Mouse (Mus musculus) left cerebral cortex, postnatal 36 days (tissue): ENCODE results near the gene Tmed9. TPM values are rescaled to one million over a fixed set of nuclear protein-coding genes. Genes with fewer than 3 reads are reported as not detected.
A peak's percentile ranks its signal among the peaks of the same experiment; 100 is the strongest.
"Not testable (repeated sequence)": the region's sequence is repeated elsewhere in the genome, so short reads cannot be mapped to it uniquely, and the experiment has no call there.

Source experiments
- DNase-seq, 2 experiments: peaks; one replicate each; pipeline ENCODE4 v3.0.0; 2021 to 2022; ENCODE audit warnings: low spot score in 2 of 2, mixed read lengths in 1 of 2
- intact Hi-C: fragments of 180-260 bp; cut with DNase I; formaldehyde crosslinking; loops from one replicate; pipeline ENCODE4 v1.15.1; 2025
- total RNA-seq, 2 experiments: library from RNA; stranded (reverse); gene quantifications; 2 replicates each; pipeline ENCODE4 v1.2.3; 2021

The Tmed9 gene
- total RNA-seq, 2 experiments from 2014 or later, result 133 to 138 TPM

- intact Hi-C loops, result no loop called here
- no peak for DNase-seq
These were observed 10.2 kb upstream of the Tmed9 start for GRCm38 (mm10) chr13:55563266-55563879.

GRCm38 (mm10) chr13:55567001-55567400 lies 6.5 kb upstream of the Tmed9 start:
- intact Hi-C loops, result no loop called here
- DNase-seq, result no peak

DNA sequence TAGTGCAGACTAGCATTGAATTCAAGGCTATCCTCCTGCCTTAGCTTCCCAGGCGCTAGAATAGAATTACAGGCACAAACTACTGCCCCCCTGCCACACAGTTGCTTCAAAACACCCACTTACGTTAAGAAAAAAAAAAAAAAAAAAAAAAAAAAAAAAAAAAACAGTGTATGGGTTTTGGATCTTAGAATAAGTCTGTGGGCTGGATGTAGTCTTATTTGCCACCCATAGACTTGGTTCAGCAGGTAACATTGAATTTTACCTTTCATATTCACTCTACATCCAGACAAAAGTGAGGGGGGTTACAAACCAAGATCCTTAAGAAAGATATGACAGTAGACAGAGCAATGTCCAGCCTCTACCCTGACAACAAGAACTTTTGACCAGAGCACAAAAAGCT lies 5.6 kb upstream of the Tmed9 start:
- intact Hi-C loops, result no loop called here
- no peak for DNase-seq

DNA sequence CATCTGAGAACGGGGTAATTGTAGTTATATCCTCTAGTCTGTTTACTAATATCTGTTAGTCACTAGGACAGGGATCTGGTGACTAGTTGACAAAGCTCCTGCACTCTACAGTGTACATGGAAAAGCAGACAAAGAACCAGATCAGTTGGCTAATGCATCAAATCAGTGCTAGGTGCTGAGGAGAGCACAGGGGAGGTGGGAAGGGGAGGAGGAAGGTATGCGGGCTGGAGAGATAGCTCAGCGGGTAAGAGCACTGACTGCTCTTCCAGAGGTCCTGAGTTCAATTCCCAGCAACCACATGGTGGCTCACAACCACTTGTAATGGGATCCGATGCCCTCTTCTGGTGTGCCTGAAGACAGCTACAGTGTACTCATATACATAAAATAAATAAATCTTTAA lies 5.0 kb upstream of the Tmed9 start:
- not testable (repeated sequence) for DNase-seq

DNA sequence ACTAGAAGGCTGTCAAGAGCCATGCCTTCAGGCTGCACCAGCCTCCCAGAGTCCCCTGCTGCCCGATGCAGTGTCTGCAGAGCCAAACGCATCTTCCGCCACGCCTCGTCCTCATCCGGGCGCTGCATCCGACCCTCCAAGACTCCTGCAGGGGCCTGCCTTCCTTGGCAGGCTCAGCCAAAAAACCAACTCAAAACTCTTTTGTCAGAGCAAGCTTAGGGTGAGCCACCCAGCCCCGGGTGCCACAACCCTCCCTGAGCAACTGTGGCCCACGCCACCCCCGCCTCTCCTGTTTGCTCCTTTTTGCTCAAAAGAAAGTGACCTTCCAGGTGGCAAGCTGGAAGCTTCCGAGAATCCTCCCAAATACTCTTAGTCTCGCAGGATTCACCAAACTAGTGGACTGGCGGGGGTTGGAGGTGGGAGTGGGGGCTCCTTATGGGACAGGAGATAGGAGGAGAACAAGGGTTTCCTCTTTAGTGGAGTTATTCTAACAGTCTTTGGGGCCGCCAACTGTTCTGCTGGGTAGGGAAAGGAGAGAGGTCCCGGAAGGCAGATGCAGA lies 3.7 kb upstream of the Tmed9 start:
- DNase-seq, result peak in 1 of 2 experiments; percentile 35
- intact Hi-C loops, result no loop called here

More for the DNA sequence above, 5.0 kb upstream of the Tmed9 start:
- intact Hi-C loops, result not testable (repeated sequence)

DNA sequence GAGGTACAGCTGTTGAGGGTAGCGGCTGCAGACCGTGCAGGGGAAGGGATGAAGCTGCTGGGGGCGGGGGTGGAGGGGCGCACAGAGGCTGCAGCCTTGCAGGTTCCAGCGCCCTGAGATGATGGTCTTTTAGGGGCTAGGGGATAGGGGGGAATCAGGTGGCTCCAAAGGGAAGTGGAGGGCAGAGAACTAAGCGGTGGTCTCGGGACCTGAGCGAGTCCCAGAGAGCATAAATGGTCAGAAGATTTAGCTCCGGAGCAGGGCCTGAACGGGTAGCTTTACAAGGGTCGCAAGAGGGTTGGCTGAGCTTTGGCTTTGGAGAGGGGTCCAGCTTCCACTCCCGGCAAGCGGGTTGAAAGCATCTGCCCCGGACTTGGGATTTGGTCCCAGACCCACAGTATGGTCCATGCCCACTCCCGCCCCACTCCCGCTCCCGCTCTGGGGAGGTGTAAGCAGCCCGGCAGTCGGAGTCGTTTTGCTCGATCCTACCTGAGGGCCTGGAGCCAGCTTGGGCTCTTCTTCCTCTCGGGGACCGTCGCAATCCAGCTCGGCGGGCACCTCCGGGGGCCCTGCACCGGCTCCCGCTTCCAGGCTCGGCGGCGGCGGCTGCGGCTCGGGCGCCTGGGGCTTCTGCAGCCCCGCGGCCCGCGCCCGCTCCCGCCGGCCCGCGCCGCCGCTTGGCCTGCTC lies 3.1 kb upstream of the Tmed9 start:
- intact Hi-C loops, result no loop called here

DNA sequence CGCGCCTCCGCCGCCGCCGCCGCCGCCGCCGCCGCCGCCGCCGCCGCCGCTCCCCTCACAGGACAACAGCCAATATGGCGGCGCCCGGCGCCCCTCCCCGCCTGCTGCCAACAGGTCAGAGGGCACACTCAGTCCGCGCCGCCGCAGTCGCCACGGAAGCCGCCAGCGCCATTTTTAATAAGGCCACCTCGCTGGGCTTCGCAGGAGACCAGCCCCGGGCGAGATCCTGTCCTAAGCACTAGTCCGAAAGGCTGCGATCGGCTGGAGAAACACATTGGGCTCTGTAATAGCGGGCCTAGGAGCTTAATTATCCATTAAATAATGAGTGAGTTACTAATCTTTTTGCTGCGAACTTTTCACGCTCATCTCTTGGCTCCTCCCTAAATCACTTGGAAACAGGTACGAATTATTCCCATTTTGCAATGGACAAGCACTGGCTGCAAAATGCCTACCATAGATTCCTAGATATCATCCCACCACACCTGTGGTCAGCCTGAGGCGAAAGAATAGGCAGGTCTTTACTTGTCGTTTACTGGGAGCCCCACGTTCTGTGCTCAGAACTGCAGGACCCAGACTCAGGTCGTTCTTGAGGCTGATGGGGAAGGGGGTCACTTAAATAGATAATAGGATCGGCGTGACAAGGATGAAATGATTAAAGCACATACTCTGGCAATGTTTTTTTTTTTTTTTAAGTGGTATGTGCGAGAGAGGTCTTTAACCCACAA lies 2.3 kb upstream of the Tmed9 start, which contains the start of gene Fam193b:
Gene Fam193b (minus strand): TSS at position 94 of the 725 bp plus-strand sequence.
- intact Hi-C loops, result no loop called here
- DNase-seq, result peak; percentile 92 to 93

More for the DNA sequence above, 3.1 kb upstream of the Tmed9 start:
- peak; percentile 39 to 55 for DNase-seq

GRCm38 (mm10) chr13:55571977-55572376 lies 1.6 kb upstream of the Tmed9 start:
- intact Hi-C loops, result no loop called here

DNA sequence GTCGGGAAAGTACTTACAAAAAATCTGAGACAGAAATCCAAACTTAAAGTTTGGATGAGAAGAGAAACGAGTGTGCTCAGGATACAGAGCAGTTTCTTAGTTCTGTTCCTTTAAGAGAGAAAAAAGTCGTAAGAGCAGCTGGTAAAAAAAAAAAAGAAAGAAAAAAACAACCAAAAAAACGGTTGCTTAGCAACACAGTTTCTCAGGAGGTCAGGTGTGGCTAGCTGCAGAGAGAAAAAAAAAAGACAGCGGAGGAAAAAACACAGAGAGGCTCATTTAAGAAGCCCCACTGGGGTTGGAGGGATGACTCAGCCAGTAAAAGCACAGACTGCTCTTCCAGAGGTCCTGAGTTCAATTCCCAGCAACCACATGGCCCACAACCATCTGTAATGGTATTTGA lies 789 bp downstream of the Tmed9 start:
- intact Hi-C loops, result no loop called here
- no peak for DNase-seq

More at GRCm38 (mm10) chr13:55571977-55572376, 1.6 kb upstream of the Tmed9 start:
- no peak for DNase-seq

GRCm38 (mm10) chr13:55575932-55576331 lies 2.4 kb downstream of the Tmed9 start:
- DNase-seq, result no peak
- intact Hi-C loops, result no loop called here

- not testable (repeated sequence) for DNase-seq
These were observed 3.3 kb downstream of the Tmed9 start for GRCm38 (mm10) chr13:55576872-55577271.

DNA sequence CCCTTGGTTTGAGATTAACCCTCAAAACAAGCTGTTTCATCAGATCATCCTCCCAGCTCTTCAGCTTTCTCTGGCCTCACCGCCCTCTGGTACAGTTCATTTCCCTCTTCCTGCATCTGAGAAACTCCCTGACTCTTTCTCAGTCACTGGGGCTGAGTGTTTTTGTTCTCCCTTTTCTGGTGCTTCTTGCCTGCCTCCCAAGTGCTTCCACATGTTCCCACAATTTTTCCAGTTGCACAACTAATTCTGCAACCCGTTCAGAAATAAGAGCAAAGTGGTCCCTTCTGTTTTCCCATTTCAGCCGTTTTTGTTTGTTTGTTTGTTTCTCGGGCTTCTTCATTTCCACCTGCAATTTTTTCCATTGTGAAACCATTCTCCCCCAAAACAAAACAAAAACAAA lies 4.6 kb downstream of the Tmed9 start:
- intact Hi-C loops, result no loop called here
- no peak for DNase-seq

More at GRCm38 (mm10) chr13:55576872-55577271, 3.3 kb downstream of the Tmed9 start:
- intact Hi-C loops, result not testable (repeated sequence)

GRCm38 (mm10) chr13:55591961-55592490 lies 18.5 kb downstream of the Tmed9 start:
- intact Hi-C loops, result no loop called here
- no peak for DNase-seq

GRCm38 (mm10) chr13:55592512-55593253 lies 19.2 kb downstream of the Tmed9 start:
- peak; percentile 97 to 98 for DNase-seq
- intact Hi-C loops, result no loop called here

DNA sequence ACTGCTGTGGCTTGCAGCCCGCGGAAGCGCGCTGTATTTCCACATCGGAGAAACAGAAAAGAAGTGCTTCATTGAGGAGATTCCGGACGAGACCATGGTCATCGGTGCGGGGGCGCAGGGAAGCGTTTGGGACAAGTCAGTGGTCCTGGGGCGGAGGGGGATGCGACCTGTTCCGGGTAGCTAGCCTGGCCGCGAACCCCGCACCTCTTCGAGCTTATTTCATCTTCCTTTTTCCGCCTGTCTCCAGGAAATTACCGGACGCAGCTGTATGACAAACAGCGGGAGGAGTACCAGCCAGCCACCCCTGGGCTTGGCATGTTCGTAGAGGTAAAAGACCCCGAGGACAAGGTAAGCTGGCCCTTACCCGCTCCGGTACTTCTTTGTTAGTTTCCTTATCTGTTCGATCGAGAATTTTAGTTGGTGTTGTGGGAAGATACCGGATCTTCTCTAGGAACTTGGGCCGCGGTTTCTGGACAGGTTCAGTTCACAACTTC lies 19.8 kb downstream of the Tmed9 start:
- intact Hi-C loops, result no loop called here
- no peak for DNase-seq

DNA sequence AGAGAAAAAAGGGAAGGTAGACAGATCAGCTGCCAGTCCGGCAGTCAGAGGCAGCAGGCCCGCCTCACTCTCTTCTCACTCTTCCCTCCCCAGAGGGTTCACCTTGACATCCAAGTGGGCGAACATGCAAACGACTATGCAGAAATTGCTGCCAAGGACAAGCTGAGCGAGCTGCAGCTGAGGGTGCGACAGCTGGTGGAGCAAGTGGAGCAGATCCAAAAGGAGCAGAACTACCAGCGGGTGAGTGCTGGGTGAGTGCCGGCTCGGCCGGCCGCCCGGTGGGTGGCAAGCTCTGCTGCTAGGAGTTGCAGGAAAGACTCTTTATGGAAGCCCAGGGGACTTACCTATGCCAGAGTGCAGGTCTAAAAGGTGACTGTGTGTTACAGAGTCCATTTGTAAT lies 21.8 kb downstream of the Tmed9 start:
- intact Hi-C loops, result no loop called here

GRCm38 (mm10) chr13:55596802-55597201 lies 23.3 kb downstream of the Tmed9 start:
- peak; percentile 24 to 35 for DNase-seq
- intact Hi-C loops, result no loop called here

More for the DNA sequence above, 21.8 kb downstream of the Tmed9 start:
- DNase-seq, result peak; percentile 74 to 78

GRCm38 (mm10) chr13:55599566-55600540 lies 26.3 kb downstream of the Tmed9 start, which contains the start of gene B4galt7:
B4galt7 (plus strand) TSS chr13:55599896.
- DNase-seq, result peak; percentile 86 to 88
- intact Hi-C loops, result loop anchor here (2.0 to 5.0 kb wide), 2 partner anchors 35 to 127 kb away; partner anchors contain the start of genes Ddx46 and Pcbd2
